ENCODE assay signal across 13 mouse cellular contexts in the genomic region with DNA sequence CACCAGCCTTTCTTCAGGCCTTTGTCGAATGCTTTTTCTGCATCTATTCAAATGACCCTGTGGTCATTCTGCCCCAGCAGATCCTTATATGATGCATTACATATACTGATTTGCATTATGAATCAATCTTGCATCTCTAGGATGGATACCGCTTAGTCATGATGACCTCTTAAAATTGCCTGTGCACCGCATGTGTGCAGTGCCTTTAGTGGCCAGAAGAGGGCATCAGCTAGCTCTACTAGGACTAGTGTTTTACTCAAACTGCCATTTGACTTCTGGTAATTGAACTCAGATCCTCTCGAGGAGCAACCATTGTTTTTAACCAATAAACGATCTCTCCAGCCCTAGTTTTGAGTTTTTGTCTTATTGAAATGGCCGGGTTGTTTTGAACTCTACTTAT. TPM values are rescaled to one million over a fixed set of nuclear protein-coding genes. Genes with fewer than 3 reads are reported as not detected.
DNase-seq lines count a peak whose midpoint lies in the region; ATAC-seq and TF ChIP-seq lines count a peak whose summit lies in the region.
"Had no signal": no experiment of that assay in that cellular context is flagged by ENCODE, and none has a peak within 500 bp of the region (broad histone marks: within the 10 kb centered on the region; RNA-seq: fewer than 3 reads in every experiment).

No protein-coding gene starts in this region.

- H3K4me1 ChIP-seq in heart, postnatal 0 days (ENCODE audit: control insufficient read depth, insufficient read depth): no peaks in the 10 kb centered on the region
- no peaks in the 10 kb centered on the region for H3K4me1 ChIP-seq in heart, embryonic 12.5 days (replicated peaks)
- no peaks in the 10 kb centered on the region for H3K4me1 ChIP-seq in midbrain, embryonic 11.5 days (ENCODE audit: control insufficient read depth, insufficient read depth, low read length)
- H3K4me1 ChIP-seq in midbrain, embryonic 10.5 days: 0 out of 2 replicates have a peak, but pooled peaks cover 3% of the 10 kb centered on the region
- H3K4me1 ChIP-seq in small intestine, adult 2 months (ENCODE audit: control insufficient read depth, insufficient read depth, insufficient read length, low read length): no peaks in the 10 kb centered on the region
- H3K4me1 ChIP-seq: midbrain, embryonic 15.5 days had no signal

- no peak for ATAC-seq in heart, postnatal 0 days (ENCODE audit: insufficient read depth, low read depth)
- ATAC-seq in heart, embryonic 12.5 days (ENCODE audit: insufficient number of reproducible peaks, low FRiP score): no peak
- ATAC-seq in midbrain, embryonic 11.5 days (ENCODE audit: low FRiP score): no peak
- ATAC-seq: midbrain, embryonic 15.5 days had no signal

- peak; percentile 26; the same call in 1 of the 2 replicates for TF ChIP-seq CTCF in heart, postnatal 0 days (IDR thresholded peaks at IDR 0.05; ENCODE audit: low read depth)
- TF ChIP-seq CTCF in small intestine, adult 2 months (IDR thresholded peaks at IDR 0.05; ENCODE audit: extremely low read depth, insufficient read length, insufficient replicate concordance, low read depth, low read length): peak; percentile 9; the same call in 1 of the 2 replicates

- no peak overlapping the region for H3K4me2 ChIP-seq in heart, postnatal 0 days (ENCODE audit: low read depth, low read length)
- no peak overlapping the region for H3K4me2 ChIP-seq in heart, embryonic 12.5 days
- no peak overlapping the region for H3K4me2 ChIP-seq in midbrain, embryonic 11.5 days
- H3K4me2 ChIP-seq: midbrain, embryonic 15.5 days had no signal

- H3K27ac ChIP-seq in heart, postnatal 0 days (ENCODE audit: low read depth): no peak overlapping the region
- no peak overlapping the region for H3K27ac ChIP-seq in heart, embryonic 12.5 days (ENCODE audit: poor library complexity, severe bottlenecking)
- no peak overlapping the region for H3K27ac ChIP-seq in midbrain, embryonic 11.5 days (ENCODE audit: low read depth, low read length)
- no peak overlapping the region for H3K27ac ChIP-seq in midbrain, embryonic 10.5 days (replicated peaks)
- no peak overlapping the region for H3K27ac ChIP-seq in small intestine, adult 2 months (ENCODE audit: insufficient read depth, low read depth, low read length)
- H3K27ac ChIP-seq: midbrain, embryonic 15.5 days had no signal

- no peaks in the 10 kb centered on the region for H3K27me3 ChIP-seq in heart, postnatal 0 days (ENCODE audit: control insufficient read depth, insufficient read depth, low read length)
- peaks cover 6% of the 10 kb centered on the region for H3K27me3 ChIP-seq in heart, embryonic 12.5 days (replicated peaks)
- H3K27me3 ChIP-seq in midbrain, embryonic 11.5 days (ENCODE audit: control insufficient read depth, insufficient read depth, low read length): no peaks in the 10 kb centered on the region
- no peaks in the 10 kb centered on the region for H3K27me3 ChIP-seq in midbrain, embryonic 10.5 days (ENCODE audit: low read depth, poor library complexity, severe bottlenecking)
- no peaks in the 10 kb centered on the region for H3K27me3 ChIP-seq in small intestine, adult 2 months (ENCODE audit: control insufficient read depth, insufficient read depth, low read length)
- H3K27me3 ChIP-seq: midbrain, embryonic 15.5 days had no signal

- H3K36me3 ChIP-seq in heart, postnatal 0 days (replicated peaks; ENCODE audit: control insufficient read depth, insufficient read depth, low read length): no peaks in the 10 kb centered on the region
- H3K36me3 ChIP-seq in heart, embryonic 12.5 days: no peaks in the 10 kb centered on the region
- H3K36me3 ChIP-seq in midbrain, embryonic 11.5 days (ENCODE audit: control insufficient read depth, insufficient read depth, low read length): no peaks in the 10 kb centered on the region
- no peaks in the 10 kb centered on the region for H3K36me3 ChIP-seq in midbrain, embryonic 10.5 days
- no peaks in the 10 kb centered on the region for H3K36me3 ChIP-seq in small intestine, adult 2 months (ENCODE audit: control insufficient read depth, insufficient read depth, low read length)
- H3K36me3 ChIP-seq: midbrain, embryonic 15.5 days had no signal

- H3K4me3 ChIP-seq in heart, postnatal 0 days (ENCODE audit: low read depth, low read length): no peak overlapping the region
- H3K4me3 ChIP-seq in heart, embryonic 12.5 days: no peak overlapping the region
- H3K4me3 ChIP-seq in midbrain, embryonic 11.5 days (ENCODE audit: low read depth, low read length): no peak overlapping the region
- H3K4me3 ChIP-seq in midbrain, embryonic 10.5 days: no peak overlapping the region
- no peak overlapping the region for H3K4me3 ChIP-seq in small intestine, adult 2 months (ENCODE audit: low read depth, low read length)
- H3K4me3 ChIP-seq: erythroblast, embryonic 14.5 days; midbrain, embryonic 15.5 days had no signal

- TF ChIP-seq EP300 in heart, postnatal 0 days (IDR thresholded peaks at IDR 0.05; ENCODE audit: low read depth): no peak

- H3K9me3 ChIP-seq in heart, postnatal 0 days (replicated peaks; ENCODE audit: control insufficient read depth, low read length): 0 out of 2 replicates have a peak, but pooled peaks cover 4% of the 10 kb centered on the region
- no peaks in the 10 kb centered on the region for H3K9me3 ChIP-seq in heart, embryonic 12.5 days (replicated peaks)
- H3K9me3 ChIP-seq in midbrain, embryonic 11.5 days (ENCODE audit: control insufficient read depth, low read length): 0 out of 2 replicates have a peak, but pooled peaks cover 4% of the 10 kb centered on the region
- H3K9me3 ChIP-seq in midbrain, embryonic 10.5 days (replicated peaks): no peaks in the 10 kb centered on the region; the same call in 1 of the 2 replicates
- H3K9me3 ChIP-seq: midbrain, embryonic 15.5 days had no signal

- no peak for TF ChIP-seq POLR2A in small intestine, adult 2 months (IDR thresholded peaks at IDR 0.05; ENCODE audit: low read depth, low read length)

- WGBS in heart, postnatal 0 days: 94% methylated on average over 6 of the region's 6 CpGs
- WGBS in heart, embryonic 12.5 days: 92% methylated on average over 6 of the region's 6 CpGs
- WGBS in midbrain, embryonic 11.5 days: 93% methylated on average over 6 of the region's 6 CpGs
- 97% methylated on average over 6 of the region's 6 CpGs for WGBS in midbrain, embryonic 10.5 days
- WGBS in small intestine, adult 2 months: 94% methylated on average over 6 of the region's 6 CpGs

- no peak overlapping the region for H3K9ac ChIP-seq in heart, postnatal 0 days (replicated peaks; ENCODE audit: low read depth, low read length)
- no peak overlapping the region for H3K9ac ChIP-seq in heart, embryonic 12.5 days
- no peak overlapping the region for H3K9ac ChIP-seq in midbrain, embryonic 11.5 days (ENCODE audit: low read length)
- H3K9ac ChIP-seq: midbrain, embryonic 15.5 days had no signal

- no peak for DNase-seq in heart, postnatal 0 days (ENCODE audit: low spot score)
- peak; percentile 81 for DNase-seq in midbrain, embryonic 11.5 days (ENCODE audit: low spot score, missing footprints)
- no peak for DNase-seq in midbrain, embryonic 10.5 days (ENCODE audit: low spot score)
- DNase-seq in NIH3T3 (ENCODE audit: low read depth): peak; percentile 33
- no peak for DNase-seq in layer of hippocampus, postnatal 10 days (ENCODE audit: low spot score in 2 of 2)
- DNase-seq in adrenal gland, postnatal 10 days: no peak

RNA-seq across cellular contexts. Expression of gene Hsp90aa1, which starts 11.3 kb away (rescaled TPM):
- 181 and 434 TPM in 2 replicates for total RNA-seq in heart, postnatal 0 days (2014; rRNA removed; ENCODE audit: low replicate concordance)
- polyA plus RNA-seq in heart, postnatal 0 days (2015; fragmentation: Nextera tagmentation; extraction: Ambion mirVana): 255 and 258 TPM in 2 replicates
- 648 and 662 TPM in 2 replicates for polyA plus RNA-seq in heart, embryonic 12.5 days (2016; fragmentation: Nextera tagmentation; extraction: Ambion mirVana)
- 1,541 and 1,584 TPM in 2 replicates for polyA plus RNA-seq in midbrain, embryonic 11.5 days (2014; fragmentation: Nextera tagmentation; extraction: Ambion mirVana)
- 1,099 and 1,206 TPM in 2 replicates for polyA plus RNA-seq in midbrain, embryonic 10.5 days (2016; fragmentation: Nextera tagmentation; extraction: Ambion mirVana)
- polyA plus RNA-seq in small intestine, adult 2 months (2012; rRNA removed): 21.0 and 23.2 TPM in 2 replicates
- 1,000 to 10,000 TPM; 1,024 to 1,059 TPM for total RNA-seq in layer of hippocampus, postnatal 10 days (2021)
- total RNA-seq in adrenal gland, postnatal 10 days (2021): 100 to 1,000 TPM; 271 to 276 TPM

RNA-seq across cellular contexts. Expression of gene Wdr20, which starts 24.0 kb away (rescaled TPM):
- total RNA-seq in heart, postnatal 0 days (2014; rRNA removed; ENCODE audit: low replicate concordance): 36.9 and 45.8 TPM in 2 replicates
- 10.7 and 12.1 TPM in 2 replicates for polyA plus RNA-seq in heart, postnatal 0 days (2015; fragmentation: Nextera tagmentation; extraction: Ambion mirVana)
- polyA plus RNA-seq in heart, embryonic 12.5 days (2016; fragmentation: Nextera tagmentation; extraction: Ambion mirVana): 16.4 and 16.8 TPM in 2 replicates
- 22.9 and 24.7 TPM in 2 replicates for polyA plus RNA-seq in midbrain, embryonic 11.5 days (2014; fragmentation: Nextera tagmentation; extraction: Ambion mirVana)
- polyA plus RNA-seq in midbrain, embryonic 10.5 days (2016; fragmentation: Nextera tagmentation; extraction: Ambion mirVana): 22.6 and 27.9 TPM in 2 replicates
- 6.1 and 15.5 TPM in 2 replicates for polyA plus RNA-seq in small intestine, adult 2 months (2012; rRNA removed)
- 10 to 100 TPM; 36.3 to 40.5 TPM for total RNA-seq in layer of hippocampus, postnatal 10 days (2021)
- total RNA-seq in adrenal gland, postnatal 10 days (2021): 10 to 100 TPM; 37.2 to 45.6 TPM

RNA-seq across cellular contexts. Expression of gene 1700001K19Rik, which starts 31.4 kb away (rescaled TPM):
- total RNA-seq in heart, postnatal 0 days (2014; rRNA removed; ENCODE audit: low replicate concordance): not detected in 2 replicates
- 0.16 TPM in 1 of 2 replicates, not detected in the other for polyA plus RNA-seq in heart, postnatal 0 days (2015; fragmentation: Nextera tagmentation; extraction: Ambion mirVana)
- not detected in 2 replicates for polyA plus RNA-seq in heart, embryonic 12.5 days (2016; fragmentation: Nextera tagmentation; extraction: Ambion mirVana)
- 0.14 and 0.34 TPM in 2 replicates for polyA plus RNA-seq in midbrain, embryonic 11.5 days (2014; fragmentation: Nextera tagmentation; extraction: Ambion mirVana)
- polyA plus RNA-seq in midbrain, embryonic 10.5 days (2016; fragmentation: Nextera tagmentation; extraction: Ambion mirVana): not detected in 2 replicates
- polyA plus RNA-seq in small intestine, adult 2 months (2012; rRNA removed): not detected in 2 replicates
- total RNA-seq in layer of hippocampus, postnatal 10 days (2021): not detected
- not detected for total RNA-seq in adrenal gland, postnatal 10 days (2021)
- total RNA-seq: gastrocnemius, adult 18-20 months had no signal
- polyA plus RNA-seq: erythroblast, embryonic 14.5 days; heart, embryonic 16.5 days; midbrain, embryonic 15.5 days; spleen, adult 2 months had no signal

Comparison
In these comparisons a context has a peak if more than half of its experiments do, and no peak if none do; other contexts are left out.
1. DNase-seq: peak in midbrain, embryonic 11.5 days (single experiment) and NIH3T3 (single experiment); none in heart, postnatal 0 days (single experiment), midbrain, embryonic 10.5 days (single experiment), layer of hippocampus, postnatal 10 days (0 of 2) and adrenal gland, postnatal 10 days (single experiment).
2. RNA of gene Hsp90aa1, which starts 11.3 kb away (polyA plus RNA-seq): 1,541 to 1,584 TPM in midbrain, embryonic 11.5 days, 1,099 to 1,206 TPM in midbrain, embryonic 10.5 days, 648 to 662 TPM in heart, embryonic 12.5 days and 255 to 258 TPM in heart, postnatal 0 days; 21.0 to 23.2 TPM in small intestine, adult 2 months; every median in the first group is over 10 times any median in the second.